Mouse (Mus musculus): Measurements from ENCODE around the gene Myom3.

GRCm38 (mm10) chr4:135853987-135854546, 94.6 kb downstream of the Myom3 start:
- TF ChIP-seq CTCF (IDR thresholded peaks at IDR 0.05; ENCODE audit: low read depth, low read length) = no peak
- TF ChIP-seq POLR2A (IDR thresholded peaks at IDR 0.05; ENCODE audit: extremely low read depth, insufficient read depth, low read length) = no peak
